Mouse (Mus musculus) left cerebral cortex, adult 9 months (tissue): Measurements from ENCODE around the gene Gk5.

Experiments used
- DNase-seq, 2 experiments: peaks; one replicate each; pipeline ENCODE4 v3.0.0; 2022; ENCODE audit warnings: low spot score in 2 of 2

Gk5 gene

DNA sequence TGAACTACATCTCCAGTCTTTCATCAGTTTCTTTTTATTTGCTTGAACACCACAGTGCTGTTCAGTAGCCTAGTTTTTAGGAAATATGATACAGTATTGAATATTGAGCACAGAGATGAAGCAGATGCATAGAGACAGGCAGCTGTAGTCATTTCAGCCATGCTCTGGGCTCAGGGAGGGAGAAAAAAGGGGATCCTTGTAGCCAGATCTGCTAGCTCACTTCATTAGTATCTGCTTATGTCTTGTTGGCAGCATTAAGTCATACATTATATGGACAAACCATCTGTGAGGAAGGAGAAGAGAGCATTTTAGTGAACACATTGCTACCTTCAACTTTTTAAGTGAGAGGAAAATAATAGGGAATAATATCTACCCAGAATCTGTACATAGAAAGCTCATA is 101.3 kb downstream of the Gk5 start:
- DNase-seq = no peak

- no peak for DNase-seq
These were observed 104.1 kb downstream of the Gk5 start for GRCm38 (mm10) chr9:96223302-96223701.

DNA sequence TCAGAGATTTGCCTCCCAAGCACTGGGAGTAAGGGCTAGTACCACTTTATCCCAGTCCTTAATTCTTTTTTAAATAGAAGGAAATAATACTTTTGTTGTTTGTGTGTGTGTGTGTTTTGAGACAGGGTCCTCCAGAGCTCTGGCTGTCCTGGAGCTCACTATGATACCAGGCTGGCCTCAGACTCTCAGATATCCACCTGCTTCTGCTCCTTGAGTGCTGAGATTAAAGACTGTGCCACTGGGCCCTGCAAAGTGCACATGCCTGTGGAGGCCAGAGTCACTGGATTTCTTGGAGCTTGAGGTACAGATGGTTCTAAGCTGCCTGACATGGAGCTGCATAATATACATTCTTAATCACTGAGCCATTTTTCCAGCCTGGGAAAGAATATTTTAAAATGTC is 109.1 kb downstream of the Gk5 start:
- DNase-seq = no peak

GRCm38 (mm10) chr9:96230271-96230670 is 111.1 kb downstream of the Gk5 start:
- no peak for DNase-seq
